In genomic region chr15:89316146-89316545, GRCm38 (mm10) we compare ENCODE assay signal across 10 mouse cellular contexts. TPM values are rescaled to one million over a fixed set of nuclear protein-coding genes. Genes with fewer than 3 reads are reported as not detected.
DNase-seq lines count a peak whose midpoint lies in the region; ATAC-seq and TF ChIP-seq lines count a peak whose summit lies in the region.
"Had no signal": no experiment of that assay in that cellular context is flagged by ENCODE, and none has a peak within 500 bp of the region (broad histone marks: within the 10 kb centered on the region; RNA-seq: fewer than 3 reads in every experiment).

No protein-coding gene starts in this region.

- no peak for TF ChIP-seq EP300 in heart, postnatal 0 days (IDR thresholded peaks at IDR 0.05; ENCODE audit: low read depth)

- no peak overlapping the region for H3K4me3 ChIP-seq in heart, postnatal 0 days (ENCODE audit: low read depth, low read length)
- peak overlapping the region; percentile 100 for H3K4me3 ChIP-seq in E14TG2a.4 (replicated peaks; ENCODE audit: low read length)
- H3K4me3 ChIP-seq in embryonic facial prominence, embryonic 11.5 days (ENCODE audit: low read depth, low read length), result no peak overlapping the region
- H3K4me3 ChIP-seq in forebrain, embryonic 15.5 days, result no peak overlapping the region

- no peaks in the 10 kb centered on the region for H3K36me3 ChIP-seq in heart, postnatal 0 days (replicated peaks; ENCODE audit: control insufficient read depth, insufficient read depth, low read length)
- no peaks in the 10 kb centered on the region for H3K36me3 ChIP-seq in E14TG2a.4 (ENCODE audit: insufficient read depth, low read length)
- no peaks in the 10 kb centered on the region for H3K36me3 ChIP-seq in embryonic facial prominence, embryonic 11.5 days (replicated peaks; ENCODE audit: control insufficient read depth, insufficient read depth, low read depth, low read length)
- H3K36me3 ChIP-seq in forebrain, embryonic 15.5 days, result no peaks in the 10 kb centered on the region
- H3K36me3 ChIP-seq: limb, embryonic 15.5 days had no signal

- H3K4me2 ChIP-seq in heart, postnatal 0 days (ENCODE audit: low read depth, low read length), result no peak overlapping the region
- H3K4me2 ChIP-seq in embryonic facial prominence, embryonic 11.5 days (ENCODE audit: low read depth, low read length), result no peak overlapping the region
- no peak overlapping the region for H3K4me2 ChIP-seq in forebrain, embryonic 15.5 days (replicated peaks)

- no peak for ATAC-seq in heart, postnatal 0 days (ENCODE audit: insufficient read depth, low read depth)
- ATAC-seq in embryonic facial prominence, embryonic 11.5 days (replicated peaks; ENCODE audit: insufficient number of reproducible peaks, low FRiP score, low TSS enrichment, low read depth), result no peak
- ATAC-seq in forebrain, embryonic 15.5 days (replicated peaks), result no peak

- 0 out of 2 replicates have a peak, but pooled peaks cover 3% of the 10 kb centered on the region for H3K27me3 ChIP-seq in heart, postnatal 0 days (ENCODE audit: control insufficient read depth, insufficient read depth, low read length)
- H3K27me3 ChIP-seq in E14TG2a.4 (ENCODE audit: insufficient read depth, low read length), result 0 out of 2 replicates have a peak, but pooled peaks cover 3% of the 10 kb centered on the region
- H3K27me3 ChIP-seq in embryonic facial prominence, embryonic 11.5 days (ENCODE audit: control insufficient read depth, insufficient read depth, low read length), result no peaks in the 10 kb centered on the region
- no peaks in the 10 kb centered on the region for H3K27me3 ChIP-seq in forebrain, embryonic 15.5 days
- H3K27me3 ChIP-seq: limb, embryonic 15.5 days had no signal

- WGBS in heart, postnatal 0 days, result 74% methylated on average over 11 of the region's 11 CpGs
- WGBS in embryonic facial prominence, embryonic 11.5 days, result 60% methylated on average over 11 of the region's 11 CpGs
- 64% methylated on average over 11 of the region's 11 CpGs for WGBS in forebrain, embryonic 15.5 days

- intact Hi-C loops in left cerebral cortex, postnatal 25 days (cut with DNase I), result no loop called here

- peak; percentile 7; the same call in 1 of the 2 replicates for TF ChIP-seq CTCF in heart, postnatal 0 days (IDR thresholded peaks at IDR 0.05; ENCODE audit: low read depth)
- TF ChIP-seq CTCF in E14TG2a.4 (conservative IDR thresholded peaks at IDR 0.05; ENCODE audit: low read length), result peak; percentile 66

- no peaks in the 10 kb centered on the region for H3K9me3 ChIP-seq in heart, postnatal 0 days (replicated peaks; ENCODE audit: control insufficient read depth, low read length)
- H3K9me3 ChIP-seq in E14TG2a.4 (ENCODE audit: low read length), result peaks cover under 1% of the 10 kb centered on the region; the same call in 1 of the 2 replicates
- no peaks in the 10 kb centered on the region for H3K9me3 ChIP-seq in embryonic facial prominence, embryonic 11.5 days (replicated peaks; ENCODE audit: control insufficient read depth, low read length)
- no peaks in the 10 kb centered on the region for H3K9me3 ChIP-seq in forebrain, embryonic 15.5 days
- H3K9me3 ChIP-seq: limb, embryonic 15.5 days had no signal

- DNase-seq in heart, postnatal 0 days (ENCODE audit: low spot score), result no peak
- no peak for DNase-seq in heart, adult 18-20 months
- peak; percentile 17 for DNase-seq in embryonic facial prominence, embryonic 11.5 days (ENCODE audit: low spot score)
- peak; percentile 25 for DNase-seq in lung, postnatal 36 days
- no peak for DNase-seq in left cerebral cortex, postnatal 25 days (ENCODE audit: low spot score in 2 of 2)
- DNase-seq in right cerebral cortex, postnatal 36 days (ENCODE audit: low spot score in 2 of 2), result no peak

- peaks cover 13% of the 10 kb centered on the region for H3K4me1 ChIP-seq in heart, postnatal 0 days (ENCODE audit: control insufficient read depth, insufficient read depth)
- H3K4me1 ChIP-seq in E14TG2a.4 (replicated peaks; ENCODE audit: low read depth, low read length), result peaks cover 30% of the 10 kb centered on the region
- 0 out of 2 replicates have a peak, but pooled peaks cover 4% of the 10 kb centered on the region for H3K4me1 ChIP-seq in embryonic facial prominence, embryonic 11.5 days (ENCODE audit: control insufficient read depth, insufficient read depth, low read length)
- peaks cover 32% of the 10 kb centered on the region for H3K4me1 ChIP-seq in forebrain, embryonic 15.5 days

- H3K9ac ChIP-seq in heart, postnatal 0 days (replicated peaks; ENCODE audit: low read depth, low read length), result no peak overlapping the region
- H3K9ac ChIP-seq in embryonic facial prominence, embryonic 11.5 days (replicated peaks; ENCODE audit: low read length), result no peak overlapping the region
- H3K9ac ChIP-seq in forebrain, embryonic 15.5 days (replicated peaks), result no peak overlapping the region

- H3K27ac ChIP-seq in heart, postnatal 0 days (ENCODE audit: low read depth), result no peak overlapping the region
- no peak overlapping the region for H3K27ac ChIP-seq in embryonic facial prominence, embryonic 11.5 days (replicated peaks; ENCODE audit: low read depth, low read length)
- H3K27ac ChIP-seq in forebrain, embryonic 15.5 days (replicated peaks), result no peak overlapping the region

RNA-seq across cellular contexts. Expression of gene Sbf1, which starts 1.0 kb away (rescaled TPM):
- total RNA-seq in heart, postnatal 0 days (2014; rRNA removed; ENCODE audit: low replicate concordance), result 113 and 147 TPM in 2 replicates
- polyA plus RNA-seq in heart, postnatal 0 days (2015; fragmentation: Nextera tagmentation; extraction: Ambion mirVana), result 17.7 and 25.6 TPM in 2 replicates
- 10 to 100 TPM; 57.6 to 57.8 TPM for total RNA-seq in heart, adult 18-20 months (2021)
- 39.0 and 49.7 TPM in 2 replicates for polyA plus RNA-seq in embryonic facial prominence, embryonic 11.5 days (2014; fragmentation: Nextera tagmentation; extraction: Ambion mirVana)
- 100 to 1,000 TPM; 205 to 212 TPM for total RNA-seq in left cerebral cortex, postnatal 25 days (2021)
- 79.0 and 83.4 TPM in 2 replicates for polyA plus RNA-seq in forebrain, embryonic 15.5 days (2015; fragmentation: Nextera tagmentation; extraction: Ambion mirVana)

RNA-seq across cellular contexts. Expression of gene Adm2, which starts 6.4 kb away (rescaled TPM):
- not detected in 2 replicates for total RNA-seq in heart, postnatal 0 days (2014; rRNA removed; ENCODE audit: low replicate concordance)
- polyA plus RNA-seq in heart, postnatal 0 days (2015; fragmentation: Nextera tagmentation; extraction: Ambion mirVana), result not detected in 2 replicates
- not detected for total RNA-seq in heart, adult 18-20 months (2021)
- 0.26 TPM in 1 of 2 replicates, not detected in the other for polyA plus RNA-seq in embryonic facial prominence, embryonic 11.5 days (2014; fragmentation: Nextera tagmentation; extraction: Ambion mirVana)
- not detected for total RNA-seq in left cerebral cortex, postnatal 25 days (2021)
- polyA plus RNA-seq in forebrain, embryonic 15.5 days (2015; fragmentation: Nextera tagmentation; extraction: Ambion mirVana), result not detected in 2 replicates
- polyA plus RNA-seq: testis, adult 2 months had no signal

RNA-seq across cellular contexts. Expression of gene Miox, which starts 18.1 kb away (rescaled TPM):
- not detected in 2 replicates for total RNA-seq in heart, postnatal 0 days (2014; rRNA removed; ENCODE audit: low replicate concordance)
- polyA plus RNA-seq in heart, postnatal 0 days (2015; fragmentation: Nextera tagmentation; extraction: Ambion mirVana), result not detected in 2 replicates
- total RNA-seq in heart, adult 18-20 months (2021), result not detected
- polyA plus RNA-seq in embryonic facial prominence, embryonic 11.5 days (2014; fragmentation: Nextera tagmentation; extraction: Ambion mirVana), result not detected in 2 replicates
- not detected for total RNA-seq in left cerebral cortex, postnatal 25 days (2021)
- not detected in 2 replicates for polyA plus RNA-seq in forebrain, embryonic 15.5 days (2015; fragmentation: Nextera tagmentation; extraction: Ambion mirVana)
- polyA plus RNA-seq: limb, embryonic 15.5 days had no signal

RNA-seq across cellular contexts. Expression of gene Lmf2, which starts 39.3 kb away (rescaled TPM):
- total RNA-seq in heart, postnatal 0 days (2014; rRNA removed; ENCODE audit: low replicate concordance), result 26.9 and 33.5 TPM in 2 replicates
- 31.4 and 33.3 TPM in 2 replicates for polyA plus RNA-seq in heart, postnatal 0 days (2015; fragmentation: Nextera tagmentation; extraction: Ambion mirVana)
- 10 to 100 TPM; 25.8 to 26.1 TPM for total RNA-seq in heart, adult 18-20 months (2021)
- polyA plus RNA-seq in embryonic facial prominence, embryonic 11.5 days (2014; fragmentation: Nextera tagmentation; extraction: Ambion mirVana), result 21.6 and 33.5 TPM in 2 replicates
- total RNA-seq in left cerebral cortex, postnatal 25 days (2021), result 10 to 100 TPM; 21.0 to 21.8 TPM
- 31.6 and 33.0 TPM in 2 replicates for polyA plus RNA-seq in forebrain, embryonic 15.5 days (2015; fragmentation: Nextera tagmentation; extraction: Ambion mirVana)

RNA-seq across cellular contexts. Expression of gene Ncaph2, which starts 39.4 kb away (rescaled TPM):
- 83.8 and 136 TPM in 2 replicates for total RNA-seq in heart, postnatal 0 days (2014; rRNA removed; ENCODE audit: low replicate concordance)
- 59.4 and 64.3 TPM in 2 replicates for polyA plus RNA-seq in heart, postnatal 0 days (2015; fragmentation: Nextera tagmentation; extraction: Ambion mirVana)
- 10 to 100 TPM; 50.7 to 62.9 TPM for total RNA-seq in heart, adult 18-20 months (2021)
- 158 and 171 TPM in 2 replicates for polyA plus RNA-seq in embryonic facial prominence, embryonic 11.5 days (2014; fragmentation: Nextera tagmentation; extraction: Ambion mirVana)
- total RNA-seq in left cerebral cortex, postnatal 25 days (2021), result 10 to 100 TPM; 96.1 to 97.4 TPM
- 127 and 149 TPM in 2 replicates for polyA plus RNA-seq in forebrain, embryonic 15.5 days (2015; fragmentation: Nextera tagmentation; extraction: Ambion mirVana)

Comparison
In these comparisons a context has a peak if more than half of its experiments do, and no peak if none do; other contexts are left out.
1. DNase-seq: peak in embryonic facial prominence, embryonic 11.5 days (single experiment) and lung, postnatal 36 days (single experiment); none in heart, postnatal 0 days (single experiment), heart, adult 18-20 months (0 of 2), left cerebral cortex, postnatal 25 days (0 of 2) and right cerebral cortex, postnatal 36 days (0 of 2).